Mouse (Mus musculus) retina, postnatal 1 day (tissue): ENCODE measurements around the gene Znrf2.

ENCODE experiments used
- DNase-seq: peaks from one replicate; pipeline ENCODE4 v3.0.0-alpha.2; 2012

The Znrf2 gene

GRCm38 (mm10) chr6:54924538-54924937 lies 107.8 kb downstream of the Znrf2 start:
- no peak for DNase-seq

- DNase-seq, result no peak
Measured at GRCm38 (mm10) chr6:54925736-54926440, 109.2 kb downstream of the Znrf2 start.

- no peak for DNase-seq
Measured at GRCm38 (mm10) chr6:54926899-54927298, 110.2 kb downstream of the Znrf2 start.

GRCm38 (mm10) chr6:54927946-54928345 lies 111.2 kb downstream of the Znrf2 start:
- DNase-seq, result no peak

GRCm38 (mm10) chr6:54931641-54932040 lies 114.9 kb downstream of the Znrf2 start:
- DNase-seq, result no peak

GRCm38 (mm10) chr6:54932526-54932925 lies 115.8 kb downstream of the Znrf2 start:
- no peak for DNase-seq

GRCm38 (mm10) chr6:54933216-54933615 lies 116.5 kb downstream of the Znrf2 start:
- DNase-seq, result no peak

- DNase-seq, result no peak
Measured at GRCm38 (mm10) chr6:54933866-54934265, 117.2 kb downstream of the Znrf2 start.

- DNase-seq, result no peak
Measured at GRCm38 (mm10) chr6:54934313-54934712, 117.6 kb downstream of the Znrf2 start.

- no peak for DNase-seq
Measured at GRCm38 (mm10) chr6:54934930-54935329, 118.2 kb downstream of the Znrf2 start.

- DNase-seq, result no peak
Measured at GRCm38 (mm10) chr6:54936496-54936895, 119.8 kb downstream of the Znrf2 start.

- no peak for DNase-seq
Measured at GRCm38 (mm10) chr6:54939631-54940030, 122.9 kb downstream of the Znrf2 start.

- no peak for DNase-seq
Measured at GRCm38 (mm10) chr6:54940126-54940525, 123.4 kb downstream of the Znrf2 start.

- no peak for DNase-seq
Measured at GRCm38 (mm10) chr6:54941149-54941548, 124.4 kb downstream of the Znrf2 start.
